Mouse (Mus musculus) 3134 (cell line): ENCODE results near the gene Dcaf4.

ENCODE experiments used
- DNase-seq: peaks from one replicate; pipeline ENCODE4 v3.0.0-alpha.2; 2011; ENCODE audit warnings: low spot score; ENCODE audit not compliant: insufficient read length; ENCODE audit errors: extremely low read depth

Gene Dcaf4

GRCm38 (mm10) chr12:83520311-83520890 lies at the start of gene Dcaf4:
Gene Dcaf4 (plus strand): TSS chr12:83520466.
- peak; percentile 92 for DNase-seq

GRCm38 (mm10) chr12:83471760-83472159 lies 48.5 kb upstream of the Dcaf4 start:
- no peak for DNase-seq

- DNase-seq = no peak
Observed at GRCm38 (mm10) chr12:83473987-83474600, 46.2 kb upstream of the Dcaf4 start.

GRCm38 (mm10) chr12:83475419-83475818 lies 44.8 kb upstream of the Dcaf4 start:
- DNase-seq = no peak

GRCm38 (mm10) chr12:83476277-83476676 lies 44.0 kb upstream of the Dcaf4 start:
- no peak for DNase-seq

GRCm38 (mm10) chr12:83479140-83479539 lies 41.1 kb upstream of the Dcaf4 start:
- no peak for DNase-seq

- DNase-seq = no peak
Observed at GRCm38 (mm10) chr12:83479818-83480401, 40.4 kb upstream of the Dcaf4 start.

- DNase-seq = no peak
Observed at GRCm38 (mm10) chr12:83481439-83481838, 38.8 kb upstream of the Dcaf4 start.

GRCm38 (mm10) chr12:83483653-83484052 lies 36.6 kb upstream of the Dcaf4 start:
- DNase-seq = no peak

GRCm38 (mm10) chr12:83484855-83485745 lies 35.2 kb upstream of the Dcaf4 start:
- DNase-seq = no peak

- DNase-seq = peak; percentile 5
Observed at GRCm38 (mm10) chr12:83485911-83486670, 34.2 kb upstream of the Dcaf4 start.

GRCm38 (mm10) chr12:83486671-83487461 lies 33.4 kb upstream of the Dcaf4 start:
- peak; percentile 6 for DNase-seq

GRCm38 (mm10) chr12:83487476-83487991 lies 32.7 kb upstream of the Dcaf4 start, which contains the start of gene Dpf3:
Gene Dpf3 (minus strand): TSS chr12:83487716.
- DNase-seq = peak; percentile 59

GRCm38 (mm10) chr12:83488211-83488941 lies 31.9 kb upstream of the Dcaf4 start:
- DNase-seq = no peak

GRCm38 (mm10) chr12:83489748-83490147 lies 30.5 kb upstream of the Dcaf4 start:
- DNase-seq = no peak

- no peak for DNase-seq
Observed at GRCm38 (mm10) chr12:83491609-83492008, 28.7 kb upstream of the Dcaf4 start.

GRCm38 (mm10) chr12:83492808-83493207 lies 27.5 kb upstream of the Dcaf4 start:
- DNase-seq = no peak

GRCm38 (mm10) chr12:83494196-83494595 lies 26.1 kb upstream of the Dcaf4 start:
- DNase-seq = no peak
